Mouse (Mus musculus): Measurements from ENCODE around the gene Erbb3. TPM values are rescaled to one million over a fixed set of nuclear protein-coding genes. Genes with fewer than 3 reads are reported as not detected.
"Not testable (repeated sequence)": the region's sequence is repeated elsewhere in the genome, so short reads cannot be mapped to it uniquely, and the experiment has no call there.

Erbb3 gene
- total RNA-seq, 2 experiments from 2014 or later = 7.8 to 8.0 TPM

DNA sequence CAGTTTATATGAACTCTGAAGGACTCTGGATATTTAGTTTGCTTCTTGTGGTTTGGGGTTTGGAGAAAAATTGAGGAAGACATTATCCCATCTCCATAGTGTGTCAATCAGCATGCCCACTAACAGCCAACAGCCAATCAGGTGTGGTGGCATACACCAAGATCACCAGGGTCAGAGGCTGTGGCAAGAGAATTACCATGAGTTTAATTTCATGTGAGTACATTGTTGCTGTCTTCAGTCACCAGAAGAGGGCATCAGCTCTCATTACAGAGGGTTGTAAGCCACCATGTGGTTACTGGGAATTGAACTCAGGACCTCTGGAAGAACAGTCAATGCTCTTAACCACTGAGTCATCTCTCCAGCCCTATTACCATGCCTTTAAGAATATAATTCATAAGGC is 33.2 kb downstream of the Erbb3 start:
- no peak for DNase-seq

DNA sequence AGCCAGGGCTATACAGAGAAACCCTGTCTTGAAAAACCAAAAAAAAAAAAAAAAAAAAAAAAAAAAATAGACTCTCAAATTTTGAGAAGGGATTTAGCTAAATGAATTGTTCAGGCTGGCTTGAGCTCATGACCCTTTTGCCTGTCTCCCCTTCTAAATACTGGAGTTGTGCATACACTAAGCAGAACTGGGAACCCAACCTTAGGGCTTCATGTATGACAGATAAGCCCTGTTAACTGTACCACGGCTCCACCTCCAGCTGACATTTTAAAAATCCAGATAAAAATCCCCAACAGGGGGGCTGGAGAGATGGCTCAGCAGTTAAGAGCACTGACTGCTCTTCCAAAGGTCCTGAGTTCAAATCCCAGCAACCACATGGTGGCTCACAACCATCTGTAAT is 33.9 kb downstream of the Erbb3 start:
- DNase-seq = not testable (repeated sequence)

- not testable (repeated sequence) for DNase-seq
Observed at GRCm38 (mm10) chr10:128550144-128550823, 39.2 kb downstream of the Erbb3 start.

- peak in 1 of 2 experiments; percentile 17 for DNase-seq
Observed at GRCm38 (mm10) chr10:128549682-128550057, 39.8 kb downstream of the Erbb3 start.

DNA sequence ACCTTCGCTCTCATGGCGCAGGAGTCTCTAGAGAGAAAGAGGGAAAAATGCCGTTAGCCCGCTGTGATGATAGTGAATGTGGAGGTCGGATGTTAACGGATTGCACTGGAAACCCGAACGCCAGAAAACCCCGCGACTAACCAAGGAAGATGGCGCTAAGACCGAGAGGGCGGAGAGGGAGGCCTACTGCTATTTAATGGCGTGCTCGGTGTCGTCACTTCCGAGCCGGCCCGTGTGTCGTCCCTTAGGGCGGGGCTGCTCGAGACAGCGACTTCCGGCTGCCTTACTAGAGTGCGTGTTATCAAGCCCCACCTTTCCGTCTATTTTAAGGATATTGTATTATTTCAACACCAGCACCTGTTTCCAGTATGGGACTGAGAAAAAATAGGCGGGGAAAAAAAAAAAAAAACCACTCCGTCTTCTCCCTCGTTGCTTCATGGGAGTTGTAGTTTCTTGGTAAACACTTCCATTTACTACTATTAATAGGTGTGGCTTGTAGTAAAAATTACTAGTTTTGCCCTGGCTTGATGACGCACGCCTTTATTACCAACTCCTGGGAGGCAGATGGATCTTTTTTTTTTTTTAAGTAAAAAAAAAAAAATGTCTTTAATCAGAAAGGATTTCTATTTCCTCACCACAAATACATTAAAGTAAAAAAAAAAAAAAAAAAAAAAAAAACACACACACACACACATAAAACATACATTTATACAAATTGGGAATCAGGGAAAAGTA is 40.3 kb downstream of the Erbb3 start, which contains the start of gene Rpl41:
Rpl41 (minus strand) TSS at position 359 of the 735 bp plus-strand sequence.
- DNase-seq = peak; percentile 89 to 91

GRCm38 (mm10) chr10:128548051-128548791 is 41.2 kb downstream of the Erbb3 start:
- DNase-seq = not testable (repeated sequence)

DNA sequence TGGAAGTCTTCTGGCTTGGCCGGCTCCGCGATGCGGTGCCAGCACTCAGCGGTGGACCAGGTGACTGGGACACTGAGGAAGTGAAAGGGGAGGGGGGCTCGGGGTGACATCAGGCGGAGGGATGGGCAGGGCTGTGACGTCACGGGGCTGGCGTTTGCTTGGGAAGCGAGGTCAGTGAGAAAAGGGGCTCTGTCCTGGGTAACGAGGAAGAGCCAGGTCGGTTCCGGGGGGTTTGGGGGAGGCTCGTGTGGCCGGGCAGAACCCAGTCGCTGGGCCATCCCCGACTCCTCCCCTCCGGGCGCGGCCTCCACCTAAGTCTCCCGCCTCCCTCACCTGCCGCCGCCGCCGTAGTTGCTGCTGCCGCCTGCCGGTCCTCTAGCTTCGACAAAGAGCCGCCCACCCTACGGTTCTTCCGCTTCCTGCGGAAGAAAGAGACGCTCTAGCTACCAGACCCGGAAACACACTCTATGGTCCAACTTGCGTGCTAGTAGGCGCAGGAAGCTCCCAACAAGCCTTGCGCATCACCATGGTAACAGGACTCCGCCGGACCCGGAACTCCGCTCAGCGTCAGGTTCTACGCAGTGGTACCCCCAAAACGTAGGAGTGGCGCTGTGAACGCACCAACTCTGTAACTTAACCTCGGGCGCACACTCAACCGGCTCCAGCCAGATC is 42.0 kb downstream of the Erbb3 start, which contains the start of gene Zc3h10:
Zc3h10 (minus strand) TSS at position 414 of the 672 bp plus-strand sequence.
- DNase-seq = peak; percentile 95

GRCm38 (mm10) chr10:128546787-128547186 is 42.7 kb downstream of the Erbb3 start:
- DNase-seq = no peak

DNA sequence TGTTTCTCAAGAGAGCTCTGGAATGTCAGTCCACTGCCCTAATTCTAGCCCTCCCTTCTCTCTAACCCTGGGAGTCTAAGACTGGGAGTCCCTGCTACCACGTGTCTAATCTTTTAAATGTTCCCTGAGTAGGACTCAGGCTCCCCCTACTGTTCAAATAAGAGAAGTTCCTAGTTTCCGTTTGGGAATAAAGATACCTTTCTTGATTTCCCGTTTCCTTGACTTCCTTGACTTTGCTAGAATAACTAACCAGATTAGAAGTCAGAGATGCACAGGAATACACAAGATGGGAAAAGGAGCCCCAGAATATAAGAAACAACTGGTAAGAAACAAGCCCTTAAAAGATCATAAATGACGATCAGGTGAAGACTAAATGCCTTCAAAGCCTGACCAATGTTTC is 43.1 kb downstream of the Erbb3 start:
- no peak for DNase-seq

- DNase-seq = no peak
Observed at GRCm38 (mm10) chr10:128545570-128545898, 43.9 kb downstream of the Erbb3 start.

DNA sequence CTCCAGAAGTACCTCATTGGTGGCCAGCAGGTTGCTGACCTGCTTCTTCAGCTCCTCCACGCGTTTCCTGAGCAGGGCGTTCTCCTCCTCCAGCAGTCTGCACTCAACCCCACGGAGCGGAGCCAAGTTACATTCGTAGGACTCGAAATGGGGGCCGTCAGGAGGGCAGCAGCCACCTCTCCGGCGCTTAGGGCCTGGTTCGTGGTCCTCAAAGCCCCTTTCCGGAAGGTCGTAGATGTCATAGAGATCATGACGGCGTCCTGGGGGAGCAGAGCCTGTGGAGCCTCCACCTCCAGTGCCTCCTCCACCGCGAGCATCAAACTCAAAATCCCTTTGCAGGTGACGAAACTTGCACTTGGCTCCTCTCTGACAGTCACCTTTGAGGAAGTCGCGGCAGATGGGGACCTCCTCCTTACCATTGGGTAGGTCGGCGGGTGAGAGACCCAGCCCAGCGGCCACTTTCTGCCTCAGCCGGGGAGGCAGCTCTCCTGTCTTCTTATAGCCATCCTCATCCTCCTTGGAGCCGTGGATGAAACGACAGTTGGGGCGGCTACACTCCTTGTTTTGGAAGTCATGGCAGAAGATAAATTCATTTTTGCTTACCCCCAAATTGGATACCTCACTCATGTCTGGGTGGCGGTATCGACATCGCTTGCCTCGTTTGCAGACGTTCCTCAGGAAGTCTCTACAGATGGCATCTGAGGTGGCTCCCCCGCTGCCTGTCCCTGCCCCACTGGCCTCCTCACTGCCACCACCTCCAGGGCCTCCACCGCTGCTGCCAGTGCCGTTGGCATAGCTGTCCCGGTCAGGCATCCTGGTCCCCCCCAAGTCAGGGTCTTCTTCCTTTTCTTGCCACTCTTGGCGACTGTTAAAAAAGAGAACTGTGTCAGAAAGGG is 44.5 kb downstream of the Erbb3 start:
- no peak for DNase-seq

DNA sequence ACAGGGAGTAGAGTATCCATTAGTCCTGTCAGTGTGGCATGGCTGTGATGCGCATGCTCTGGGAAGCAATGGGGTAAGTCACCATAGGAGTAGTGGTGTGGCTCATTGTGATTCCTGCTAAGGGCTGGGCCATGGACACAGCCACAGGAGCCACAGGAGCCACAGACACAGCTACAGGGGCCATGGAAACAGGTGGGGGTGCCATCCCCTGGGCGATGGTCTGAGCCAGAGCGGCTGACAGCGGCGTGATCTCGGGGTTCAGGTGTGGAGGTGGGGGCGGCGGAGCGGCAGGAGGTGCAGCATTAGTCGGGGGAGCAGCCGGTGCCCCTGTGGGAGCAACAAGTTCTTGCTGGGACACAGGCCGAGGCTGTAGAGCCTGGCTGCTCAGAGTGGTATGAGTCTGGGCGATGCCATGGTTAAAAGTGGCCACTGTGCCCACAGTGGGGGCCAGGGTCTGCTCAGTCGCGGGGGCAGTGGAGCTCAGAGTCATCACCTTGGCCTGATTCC is 45.2 kb downstream of the Erbb3 start:
- DNase-seq = no peak

- no peak for DNase-seq
Observed at GRCm38 (mm10) chr10:128543100-128543499, 46.4 kb downstream of the Erbb3 start.

GRCm38 (mm10) chr10:128538340-128538870 is 51.0 kb downstream of the Erbb3 start:
- no peak for DNase-seq

DNA sequence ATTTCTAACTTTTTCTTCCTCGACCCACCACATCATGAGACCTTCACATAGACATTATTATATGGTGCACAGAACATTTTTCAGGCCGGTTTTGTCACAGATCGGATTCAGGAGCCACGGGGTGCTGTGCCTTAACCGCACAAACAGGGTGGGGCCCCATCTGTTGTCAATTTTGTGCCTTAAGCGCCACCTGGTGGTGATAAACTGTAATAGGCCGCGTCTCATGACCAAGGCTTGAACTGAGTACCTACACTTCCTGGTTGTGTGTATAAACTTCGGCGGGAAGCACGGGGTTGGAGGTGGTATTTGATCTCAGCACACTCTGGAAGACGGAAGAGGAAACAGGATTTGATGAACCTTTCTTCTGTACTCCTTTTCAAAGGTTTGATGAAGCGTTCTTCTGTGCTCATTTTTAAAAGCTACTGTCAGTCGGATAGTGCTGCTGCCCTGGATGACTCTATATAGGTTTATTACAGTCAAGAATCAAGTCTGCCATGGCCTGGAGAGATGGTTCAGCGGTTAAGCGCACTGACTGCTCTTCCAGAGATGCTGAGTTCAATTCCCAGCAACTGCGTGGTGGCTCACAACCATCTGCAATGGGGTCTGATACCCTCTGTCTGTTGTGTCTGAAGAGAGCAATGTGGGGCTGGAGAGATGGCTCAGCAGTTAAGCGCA is 53.0 kb downstream of the Erbb3 start:
- DNase-seq = peak; percentile 84

DNA sequence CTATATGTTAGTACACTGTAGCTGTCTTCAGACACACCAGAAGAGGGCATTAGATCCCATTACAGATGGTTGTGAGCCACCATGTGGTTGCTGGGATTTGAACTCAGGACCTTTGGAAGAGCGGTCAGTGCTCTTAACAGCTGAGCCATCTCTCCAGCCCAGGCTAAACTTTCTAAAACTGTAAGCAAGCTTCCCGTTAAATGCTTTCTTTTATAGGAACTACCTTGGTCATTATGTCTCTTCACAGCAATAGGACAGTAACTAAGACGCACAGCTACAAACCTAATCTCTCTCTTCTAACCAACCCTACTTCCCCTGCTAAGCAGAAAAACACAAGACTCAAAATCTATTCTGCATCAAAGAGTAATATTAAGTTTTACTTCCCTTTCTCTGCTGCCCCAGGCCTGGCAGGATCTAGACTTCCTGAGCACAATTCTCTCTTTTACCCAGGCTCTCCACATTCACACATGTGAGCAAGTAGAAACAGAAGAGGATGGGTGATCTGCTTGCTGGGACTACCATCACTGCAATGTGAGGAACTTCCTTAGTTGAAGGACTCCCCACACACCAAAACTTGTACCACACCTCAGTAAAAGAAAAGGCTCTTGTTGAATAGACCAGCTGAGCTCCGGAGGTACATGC is 53.7 kb downstream of the Erbb3 start:
- DNase-seq = no peak

- DNase-seq = no peak
Observed at GRCm38 (mm10) chr10:128535206-128535605, 54.2 kb downstream of the Erbb3 start.

DNA sequence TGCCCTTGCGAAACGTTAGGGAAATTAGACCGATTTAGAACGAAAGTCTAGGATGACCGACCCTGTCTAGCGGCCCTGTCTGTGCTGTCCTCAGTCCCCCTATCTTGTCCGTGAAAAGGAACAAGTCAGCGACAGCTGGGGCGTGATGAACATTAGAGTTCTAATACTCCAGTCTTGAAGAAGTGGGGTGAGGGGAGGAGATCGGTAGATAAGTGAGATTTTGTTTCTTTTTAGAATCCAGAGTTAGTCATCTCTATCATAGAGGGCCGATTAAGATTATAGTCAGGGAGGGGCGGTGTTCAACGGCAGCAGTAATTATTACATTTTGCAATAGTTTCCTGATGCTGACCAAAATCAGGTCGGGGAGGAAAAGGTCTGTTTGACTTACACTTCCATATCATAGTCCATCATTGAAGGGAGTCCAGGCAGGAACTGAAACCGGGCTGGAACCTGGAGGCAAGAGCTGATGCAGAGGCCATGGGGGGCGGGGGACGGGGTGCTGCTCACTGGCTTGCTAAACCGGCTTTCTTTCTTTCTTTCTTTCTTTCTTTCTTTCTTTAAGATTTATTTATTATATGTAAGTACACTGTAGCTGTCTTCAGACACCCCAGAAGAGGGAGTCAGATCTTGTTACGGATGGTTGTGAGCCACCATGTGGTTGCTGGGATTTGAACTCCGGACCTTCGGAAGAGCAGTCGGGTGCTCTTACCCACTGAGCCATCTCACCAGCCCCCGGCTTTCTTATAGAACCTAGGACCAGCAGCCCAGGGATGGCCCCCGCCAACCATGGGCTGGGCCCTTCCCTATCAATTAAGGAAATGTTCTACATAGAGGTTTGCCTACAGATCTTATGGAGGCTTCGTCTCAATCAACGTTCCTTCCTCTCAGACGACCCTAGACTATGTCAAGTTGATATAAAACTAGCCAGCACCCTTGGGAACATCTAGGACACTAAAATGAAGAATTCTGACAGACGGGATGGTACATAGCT is 62.8 kb downstream of the Erbb3 start:
- DNase-seq = no peak
